Mouse (Mus musculus): ENCODE measurements around the gene Rab8b. TPM values are rescaled to one million over a fixed set of nuclear protein-coding genes. Genes with fewer than 3 reads are reported as not detected.
"Not testable (repeated sequence)": the region's sequence is repeated elsewhere in the genome, so short reads cannot be mapped to it uniquely, and the experiment has no call there.

The Rab8b gene
- total RNA-seq, 2 experiments from 2014 or later, result 9.5 to 10.3 TPM

DNA sequence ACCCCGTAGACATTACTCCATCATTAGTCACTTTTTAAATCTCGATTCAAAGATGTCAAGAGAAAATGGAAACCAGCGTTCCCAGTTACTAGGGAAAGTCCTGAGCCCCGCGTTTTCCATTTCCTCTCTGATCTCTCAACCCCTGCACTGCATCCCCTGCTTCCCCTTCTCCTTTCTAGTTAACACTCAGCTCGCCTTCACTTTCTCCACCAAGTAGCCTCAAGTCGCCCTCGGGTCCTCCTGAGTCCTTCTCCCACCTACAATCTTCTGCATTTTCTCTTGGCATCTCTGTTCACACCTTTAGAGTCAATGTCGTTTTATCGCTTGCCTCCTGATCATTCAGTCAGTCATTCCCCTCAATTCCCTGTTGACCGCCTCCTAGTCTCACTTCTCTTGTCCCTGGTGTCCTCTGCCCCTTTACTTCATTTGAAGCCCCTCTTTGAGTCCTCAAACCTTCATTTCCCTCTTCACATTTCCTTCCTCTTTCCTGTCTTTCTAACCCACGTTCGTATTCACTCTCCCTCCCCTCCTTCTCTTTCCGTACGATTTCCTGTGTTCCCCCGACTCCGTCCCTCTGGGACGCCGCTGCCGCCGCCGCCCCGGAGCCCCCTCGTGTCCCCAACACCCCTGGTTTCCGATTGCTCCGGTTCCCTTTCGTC is 686 bp downstream of the Rab8b start:
- DNase-seq, result peak; percentile 43 to 46

DNA sequence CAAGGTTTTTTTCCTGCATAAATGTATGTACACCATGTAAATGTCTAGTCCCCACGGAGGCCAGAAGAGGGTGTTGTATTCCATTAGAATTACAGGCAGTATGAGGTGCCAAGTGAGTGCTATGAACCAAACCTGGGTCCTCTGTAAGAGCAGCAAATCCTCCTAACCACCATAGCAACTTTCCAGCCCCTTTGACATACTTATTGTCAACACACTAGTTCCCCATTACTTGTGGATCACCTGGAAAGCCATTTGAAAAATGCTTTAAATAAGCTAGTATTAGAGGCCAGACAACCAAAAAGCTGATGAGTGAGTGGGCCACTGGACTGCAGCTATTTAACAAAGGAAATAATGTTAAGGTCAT is 1.6 kb downstream of the Rab8b start:
- no peak for DNase-seq
- intact Hi-C loops (cut with DNase I), result loop anchor here (5.0 kb wide), 2 partner anchors 41 to 86 kb away; partner anchors contain the start of gene Aph1c

More for the DNA sequence above, 686 bp downstream of the Rab8b start:
- intact Hi-C loops (cut with DNase I), result loop anchor here (5.0 kb wide), 2 partner anchors 42 to 86 kb away; partner anchors contain the start of gene Aph1c

DNA sequence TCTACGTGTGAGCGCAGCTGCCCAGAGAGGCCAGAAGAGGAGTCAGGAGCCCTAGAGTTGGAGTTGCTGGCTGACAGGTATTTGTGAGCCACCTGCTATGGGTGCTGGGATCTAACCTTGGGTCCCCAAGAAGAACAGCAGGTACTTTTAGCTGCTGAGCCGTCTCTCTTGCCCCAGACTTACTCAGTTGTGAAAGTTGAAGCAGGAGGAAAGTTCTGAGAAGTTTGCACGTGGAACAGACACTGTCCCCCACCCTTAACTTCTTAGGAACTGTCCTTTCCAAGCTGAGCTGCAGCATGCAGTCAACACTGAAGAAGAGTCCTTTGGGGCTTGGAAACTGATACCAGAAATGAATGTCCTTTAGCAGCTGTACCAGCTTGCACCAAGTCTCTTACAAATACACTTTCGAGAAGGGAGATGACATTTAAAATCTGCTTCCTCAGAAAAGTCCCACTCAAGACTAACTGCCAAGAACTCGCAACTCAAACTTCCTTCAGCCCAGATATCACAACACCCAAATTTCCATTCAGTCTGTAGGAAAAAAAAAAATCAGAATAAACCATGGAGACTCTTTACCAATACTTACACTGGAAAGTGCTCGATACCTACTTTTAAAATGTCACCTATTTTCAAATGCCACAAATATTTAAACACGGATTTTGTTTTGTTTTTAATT is 2.1 kb downstream of the Rab8b start:
- no peak for DNase-seq
- intact Hi-C loops (cut with DNase I), result loop anchor here (5.0 kb wide), 2 partner anchors 40 to 85 kb away; partner anchors contain the start of gene Aph1c

DNA sequence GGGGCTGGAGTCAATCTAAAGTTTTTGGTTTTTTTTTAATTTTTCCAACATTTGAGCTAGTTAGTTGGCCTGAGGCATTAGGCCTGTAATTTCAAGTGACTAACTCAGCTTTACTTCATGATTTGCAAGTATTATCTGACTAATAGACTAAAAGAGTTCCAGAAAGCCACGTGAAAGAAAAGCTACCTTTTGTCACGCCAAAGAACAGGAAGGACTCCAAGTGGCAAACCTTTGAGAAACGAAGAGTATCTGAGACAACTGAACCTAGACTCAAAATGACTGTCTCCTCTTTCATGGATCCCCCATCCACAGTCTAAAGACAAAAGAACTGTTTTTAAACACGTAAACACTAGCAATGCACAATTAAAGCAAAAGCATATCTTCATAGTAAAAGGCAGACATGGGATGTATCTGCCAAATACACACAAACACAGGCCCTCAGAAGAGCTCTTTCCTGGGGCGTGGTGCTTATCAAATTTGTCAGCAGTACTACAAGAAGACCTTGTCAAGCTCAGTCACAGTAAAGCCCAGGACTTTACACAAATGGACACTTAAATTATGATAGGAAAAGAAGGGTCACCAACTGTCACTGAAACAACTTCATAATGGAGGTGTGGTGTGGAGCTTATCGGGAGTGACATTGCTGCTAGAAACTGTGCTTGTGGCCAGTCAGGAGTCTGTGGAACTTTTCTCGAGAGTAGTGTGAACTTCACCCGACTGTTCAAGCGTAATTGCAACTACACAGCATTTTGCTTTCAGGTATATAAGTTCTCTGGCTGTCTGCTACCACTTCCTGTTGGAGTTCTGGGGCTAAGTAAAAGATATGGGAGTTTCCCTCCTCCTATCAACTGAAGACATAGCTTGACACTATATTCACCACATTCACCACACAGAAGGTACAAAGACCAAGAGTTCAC is 3.4 kb downstream of the Rab8b start:
- DNase-seq, result no peak
- intact Hi-C loops (cut with DNase I), result loop anchor here (5.0 kb wide), 2 partner anchors 39 to 84 kb away; partner anchors contain the start of gene Aph1c

DNA sequence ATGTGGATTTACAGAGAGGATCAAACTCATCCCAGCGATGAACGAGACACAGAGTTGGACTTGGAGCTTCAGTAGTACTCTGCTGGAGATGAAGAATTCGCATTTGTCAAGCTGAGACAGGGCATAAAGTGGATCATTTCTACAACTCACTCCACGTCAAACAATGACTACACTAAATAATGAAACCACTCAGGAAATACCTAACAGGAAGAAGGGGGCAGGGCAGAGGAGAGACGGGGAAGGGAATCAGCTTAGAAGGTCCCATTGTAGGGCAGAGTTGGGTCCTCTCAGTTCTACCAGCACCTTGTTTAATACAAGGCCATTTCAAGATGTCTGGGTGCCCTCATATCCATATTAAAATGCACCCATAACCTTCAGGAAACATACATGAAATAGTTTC is 4.1 kb downstream of the Rab8b start:
- no peak for DNase-seq
- intact Hi-C loops (cut with DNase I), result loop anchor here (5.0 kb wide), 2 partner anchors 38 to 83 kb away; partner anchors contain the start of gene Aph1c

DNA sequence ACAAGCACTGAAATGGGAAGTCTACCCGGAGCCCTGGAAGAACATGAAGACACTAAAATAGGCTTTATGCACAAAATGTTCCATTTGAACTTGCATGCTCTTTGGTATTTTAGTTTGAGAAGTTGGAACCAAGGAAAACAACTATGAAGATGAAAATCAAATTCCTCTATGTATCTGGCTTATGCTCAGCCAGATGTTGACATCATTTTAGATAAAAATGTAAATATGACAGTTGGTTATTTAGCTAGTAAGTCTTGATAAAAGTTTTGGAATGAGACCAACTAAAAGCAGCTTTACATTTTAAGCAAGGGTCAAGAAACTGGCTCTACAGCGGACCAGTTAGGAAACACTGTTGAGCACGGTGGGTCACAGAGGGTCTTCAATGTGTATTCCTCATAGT is 4.9 kb downstream of the Rab8b start:
- no peak for DNase-seq
- intact Hi-C loops (cut with DNase I), result no loop called here

DNA sequence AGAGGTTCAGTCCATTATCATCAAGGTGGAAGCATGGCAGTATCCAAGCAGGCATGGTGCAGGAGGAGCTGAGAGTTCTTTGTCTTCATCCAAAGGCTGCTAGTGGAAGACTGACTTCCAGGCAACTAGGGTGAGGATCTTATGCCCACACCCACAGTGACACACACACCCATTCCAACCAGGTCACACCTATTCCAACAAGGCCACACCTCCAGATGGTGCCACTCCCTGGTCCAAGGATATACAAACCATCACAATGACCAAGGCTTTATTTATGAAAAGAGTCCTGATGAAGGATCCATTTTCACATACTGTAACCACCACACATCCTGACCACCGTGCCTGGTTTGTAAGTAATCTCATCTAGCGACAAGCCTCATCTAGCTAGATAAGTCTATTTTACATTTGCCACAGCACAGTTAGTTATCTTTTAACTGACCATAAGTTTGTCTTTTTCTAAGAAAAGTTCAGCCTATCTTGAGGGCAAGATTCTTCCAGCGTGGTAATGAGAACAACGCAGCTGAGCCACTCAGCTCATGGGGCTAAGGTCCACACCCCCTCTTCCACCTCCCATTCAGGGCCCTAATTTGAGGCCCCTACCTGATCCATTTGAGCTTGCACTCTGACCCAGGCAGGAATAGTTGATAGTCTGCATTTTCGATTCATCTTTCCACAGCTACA is 6.1 kb downstream of the Rab8b start:
- intact Hi-C loops (cut with DNase I); DNase-seq: not testable (repeated sequence)

DNA sequence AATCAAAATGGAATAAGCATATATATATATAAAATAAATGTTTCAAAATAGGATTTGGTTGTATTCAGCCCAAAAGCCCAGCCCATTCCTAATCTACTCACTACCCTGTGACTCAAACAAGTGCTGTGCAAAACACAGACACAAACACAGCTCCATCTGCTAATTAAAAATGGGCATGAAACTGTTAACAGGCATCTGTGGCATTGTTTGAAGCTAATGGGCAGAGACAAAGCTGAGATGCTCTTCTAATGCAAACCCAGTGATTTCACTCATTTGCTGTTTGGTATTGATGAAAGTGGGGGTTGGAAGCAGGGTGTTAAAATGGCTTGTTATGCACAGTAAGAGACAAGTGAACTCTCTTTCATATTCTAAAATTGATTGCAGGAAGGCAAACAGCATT is 7.2 kb downstream of the Rab8b start:
- no peak for DNase-seq
- intact Hi-C loops (cut with DNase I), result no loop called here

DNA sequence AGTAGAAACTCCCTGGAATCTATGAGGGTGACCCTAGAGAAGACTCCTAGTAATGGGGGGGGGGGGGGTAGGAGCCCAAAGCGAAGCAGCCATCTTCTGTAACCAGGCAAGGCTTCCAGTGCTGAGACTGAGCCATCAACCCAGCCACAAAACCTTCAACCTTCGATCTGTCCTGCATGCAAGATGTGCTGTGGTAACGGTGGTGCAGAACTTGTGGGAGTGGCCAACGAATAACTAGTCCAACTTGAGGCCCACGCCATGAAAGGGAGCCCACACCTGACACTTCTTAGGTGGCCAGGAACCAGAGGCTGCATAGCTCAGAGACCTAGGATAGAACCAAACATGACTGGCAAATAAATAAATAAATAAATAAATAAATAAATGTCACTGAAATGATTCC is 8.8 kb downstream of the Rab8b start:
- no peak for DNase-seq
- intact Hi-C loops (cut with DNase I), result no loop called here

DNA sequence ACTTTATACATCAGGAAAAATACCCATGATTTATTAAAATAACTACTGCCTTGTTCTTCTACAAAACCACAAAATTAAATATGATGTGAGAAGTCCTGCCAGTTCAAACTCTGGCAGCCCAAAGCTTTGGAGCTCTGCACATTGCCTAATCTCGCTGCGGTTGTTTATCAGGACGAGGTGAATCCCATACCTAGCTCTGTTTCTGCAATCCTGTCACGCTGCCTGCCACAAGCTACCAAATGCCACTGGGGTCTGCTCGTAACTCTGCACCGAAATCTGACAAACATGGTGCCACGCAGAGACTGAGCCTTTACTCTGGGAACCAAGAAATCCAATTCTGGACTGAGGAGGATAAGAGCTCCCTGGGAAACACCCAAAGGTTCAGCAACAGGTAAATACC is 9.6 kb downstream of the Rab8b start:
- intact Hi-C loops (cut with DNase I), result no loop called here

DNA sequence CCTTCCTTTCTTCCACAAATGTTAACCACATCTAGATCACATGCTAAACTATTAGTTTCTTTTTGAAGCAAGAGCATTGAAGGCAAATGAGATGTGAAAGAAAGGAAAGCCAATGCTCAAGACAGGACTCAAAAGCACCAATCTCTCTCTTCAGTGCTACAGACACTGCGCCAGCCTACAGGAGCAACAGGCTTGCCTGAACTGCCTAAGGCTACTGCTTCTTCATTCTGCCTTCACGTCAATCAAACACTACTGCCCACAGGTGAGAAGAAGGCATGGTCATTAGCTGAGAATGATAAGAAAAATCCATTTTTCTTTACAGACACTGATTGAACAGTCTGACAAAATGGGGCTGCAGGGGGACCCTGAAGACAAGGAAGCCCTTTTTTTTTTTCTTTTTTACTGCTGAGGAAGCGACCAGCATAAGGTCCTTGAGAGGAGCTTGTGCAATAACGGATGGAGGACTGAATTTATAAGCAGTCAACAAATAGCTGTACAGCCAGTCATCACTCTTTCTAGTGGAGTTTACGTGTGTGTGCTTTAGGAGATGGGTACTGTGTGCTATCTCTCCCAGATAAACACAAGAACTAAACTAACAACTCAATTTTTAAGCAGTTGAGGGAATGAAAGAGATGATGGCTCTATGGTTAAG is 11.6 kb downstream of the Rab8b start:
- no peak for DNase-seq
- intact Hi-C loops (cut with DNase I), result no loop called here

More for the DNA sequence above, 9.6 kb downstream of the Rab8b start:
- no peak for DNase-seq

DNA sequence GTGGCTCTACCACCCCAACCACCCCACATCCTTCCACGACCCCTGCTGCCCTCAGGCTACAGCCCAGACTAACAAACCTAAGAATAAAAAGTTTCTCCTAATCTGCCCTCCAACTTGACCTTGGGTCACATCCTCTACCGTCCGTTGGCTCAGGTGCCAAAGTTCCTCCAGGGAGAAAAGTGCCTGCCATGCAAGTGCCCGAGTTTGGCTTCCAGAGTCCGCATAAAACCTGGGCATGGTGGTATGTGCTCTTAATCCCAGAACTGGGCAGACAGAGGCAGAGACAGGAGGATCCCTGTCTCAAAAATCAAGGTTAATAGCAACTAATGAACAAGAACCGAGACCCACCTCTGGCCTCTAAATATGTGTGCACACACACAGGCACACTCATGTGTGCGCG is 12.4 kb downstream of the Rab8b start:
- intact Hi-C loops (cut with DNase I), result no loop called here
- DNase-seq, result no peak

DNA sequence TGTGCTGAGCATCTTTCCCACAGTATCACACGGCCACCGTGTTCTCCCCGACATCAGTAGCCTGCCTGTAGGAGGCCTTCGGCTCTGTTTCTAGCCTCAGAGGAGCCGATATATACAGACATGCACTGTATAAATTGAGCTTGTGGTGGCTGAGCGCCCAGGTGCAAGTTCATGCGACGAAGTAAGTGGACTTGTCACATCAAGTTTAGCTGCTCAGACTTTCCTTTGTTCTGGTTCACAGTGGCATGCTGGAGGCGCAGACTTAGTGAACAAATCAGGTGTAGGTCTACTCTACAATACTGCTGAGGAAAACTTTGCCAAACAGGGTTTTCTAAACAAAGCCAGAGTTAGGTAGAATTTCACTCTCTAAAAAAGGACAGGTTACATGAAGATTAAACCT is 13.5 kb downstream of the Rab8b start:
- intact Hi-C loops (cut with DNase I), result no loop called here
- no peak for DNase-seq

DNA sequence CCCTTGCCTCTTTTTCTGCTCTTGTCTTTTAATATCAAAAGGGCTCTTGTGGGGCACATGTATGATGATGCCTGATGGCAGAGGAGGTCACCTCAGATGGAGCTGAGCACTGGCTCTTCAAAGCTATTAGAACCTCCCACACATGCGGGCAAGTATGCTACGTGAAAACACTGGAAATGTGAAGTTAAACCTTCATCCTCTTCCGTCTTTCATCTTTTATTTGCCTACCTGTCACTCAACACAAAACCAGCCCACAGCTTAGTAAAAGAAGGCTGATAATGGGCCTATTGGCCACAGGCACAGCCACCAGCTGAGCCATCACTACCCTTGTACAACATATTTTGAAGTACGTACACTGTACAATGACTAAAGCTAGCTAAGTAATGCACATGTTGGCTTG is 20.0 kb downstream of the Rab8b start:
- no peak for DNase-seq
- intact Hi-C loops (cut with DNase I), result no loop called here

DNA sequence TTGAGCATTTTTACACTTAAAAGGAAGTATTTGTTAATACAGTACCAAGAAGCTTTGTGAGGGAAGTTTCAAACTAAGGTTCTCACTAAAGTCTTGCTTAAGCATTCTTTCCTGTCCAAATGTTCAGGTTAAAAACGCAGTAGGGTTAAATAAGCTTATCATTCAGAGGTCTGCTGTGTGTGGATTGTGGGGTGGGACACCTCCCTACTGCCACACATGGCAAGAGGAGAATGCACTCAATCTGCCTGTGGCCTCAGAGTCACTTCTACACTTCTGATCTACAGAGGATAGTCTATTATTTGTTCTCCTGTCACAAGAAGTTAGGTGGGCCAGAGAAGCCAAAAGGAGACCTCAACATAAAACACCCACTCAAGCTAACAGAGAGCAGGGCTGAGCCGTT is 20.4 kb downstream of the Rab8b start:
- no peak for DNase-seq
- intact Hi-C loops (cut with DNase I), result no loop called here

DNA sequence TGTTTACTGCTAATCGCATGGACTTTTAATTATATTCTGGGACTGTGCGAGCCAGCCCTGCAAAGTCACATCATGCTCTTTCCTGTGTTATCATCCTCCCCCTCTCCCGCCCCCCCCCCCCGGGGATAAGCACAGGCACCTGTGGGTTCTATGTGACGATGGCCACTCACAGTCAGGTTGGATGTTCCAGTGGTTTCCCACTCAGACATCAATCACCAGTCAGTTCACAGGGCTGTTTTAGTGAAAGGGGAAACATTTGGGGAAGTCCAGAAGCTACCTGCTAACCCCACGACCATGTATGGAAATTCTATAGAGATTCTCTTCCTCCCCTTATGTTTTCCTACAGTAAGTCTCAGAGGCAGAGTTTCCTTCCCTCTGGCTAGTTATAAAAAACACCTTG is 21.6 kb downstream of the Rab8b start:
- intact Hi-C loops (cut with DNase I), result no loop called here
- DNase-seq, result no peak

DNA sequence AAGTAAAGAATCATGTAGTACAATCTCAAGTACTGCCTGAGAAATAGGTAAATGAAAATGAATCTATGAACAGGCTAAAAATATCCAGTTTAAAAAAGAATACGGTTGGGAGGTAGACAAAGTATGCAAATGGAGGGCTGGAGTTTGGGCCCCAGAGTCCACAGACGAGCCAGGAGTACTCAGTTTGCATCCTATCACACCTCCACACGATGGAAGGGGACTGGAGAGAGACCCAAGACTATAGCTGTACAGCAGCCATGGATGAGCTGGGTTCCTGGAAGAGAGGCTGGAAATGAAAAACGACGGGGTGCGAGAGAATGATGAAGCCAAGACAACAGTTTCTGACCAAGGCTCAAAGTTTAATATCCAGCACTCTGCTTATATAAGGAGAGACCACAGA is 22.5 kb downstream of the Rab8b start:
- no peak for DNase-seq
- intact Hi-C loops (cut with DNase I), result no loop called here

DNA sequence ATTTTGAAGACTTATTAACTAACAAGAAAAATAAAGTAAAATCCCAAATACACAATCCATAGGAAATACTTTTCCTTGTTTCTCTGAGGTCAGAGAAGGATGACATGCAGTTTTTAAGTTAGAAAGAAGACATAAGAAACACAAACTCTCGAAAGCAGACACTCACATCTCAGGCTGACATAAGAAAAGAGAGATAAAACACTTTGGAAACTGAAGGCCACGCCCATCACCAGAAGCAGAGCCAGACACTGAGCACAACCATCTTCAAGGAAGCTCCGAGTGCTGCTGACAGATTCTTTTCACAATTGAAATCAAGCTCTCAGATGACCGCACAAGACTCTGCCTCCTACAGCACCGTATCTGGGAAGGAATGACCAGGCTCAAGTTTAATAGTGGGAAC is 23.5 kb downstream of the Rab8b start:
- no peak for DNase-seq
- intact Hi-C loops (cut with DNase I), result no loop called here

DNA sequence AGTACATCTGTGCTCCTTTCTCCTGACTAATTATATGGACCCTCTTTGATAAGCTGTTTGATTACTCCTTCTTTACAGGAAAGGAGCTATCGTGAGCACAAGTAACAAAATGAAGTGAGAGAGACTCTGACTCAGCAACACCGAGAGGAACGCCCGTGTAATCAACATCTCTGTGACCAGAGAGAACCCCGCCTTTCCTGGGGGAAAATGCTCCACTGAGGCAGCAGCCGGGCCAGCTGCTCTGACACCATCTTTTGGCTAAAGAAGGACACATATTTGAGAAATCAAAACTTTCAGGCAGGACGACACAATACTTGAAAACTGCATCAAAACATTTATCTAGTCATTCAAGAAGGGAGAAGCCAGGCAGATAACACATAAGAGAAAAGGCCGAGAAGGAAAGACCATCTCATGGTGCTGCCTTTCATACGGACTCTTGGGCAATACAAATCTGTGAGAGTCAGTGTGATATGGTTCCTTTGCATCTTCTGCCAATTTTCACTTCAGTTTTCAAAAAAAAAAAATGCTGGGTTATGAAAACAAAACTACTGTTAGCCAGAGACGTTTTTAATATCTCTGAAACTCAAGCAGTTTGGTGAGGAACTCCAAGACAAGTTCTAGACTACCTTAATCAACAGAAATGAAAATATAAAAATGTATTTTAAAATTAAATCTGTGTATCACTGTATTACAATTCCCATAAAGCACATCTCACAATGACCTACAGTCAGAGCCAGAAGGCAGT is 24.3 kb downstream of the Rab8b start:
- intact Hi-C loops (cut with DNase I), result no loop called here
- peak; percentile 40 to 41 for DNase-seq
